Mouse (Mus musculus) hindbrain, embryonic 15.5 days (tissue): ENCODE measurements at regions not wholly inside any gene's neighbourhood (a gene's known extent, or its start where the extent isn't known, plus 50 kb on each side); places are given as distances from the start of the nearest gene placed in this dataset. TPM values are rescaled to one million over a fixed set of nuclear protein-coding genes. Genes with fewer than 3 reads are reported as not detected.
"Not testable (repeated sequence)": the region's sequence is repeated elsewhere in the genome, so short reads cannot be mapped to it uniquely, and the experiment has no call there.

ENCODE experiments used
- ATAC-seq: fragments of 200-750 bp; cut with Nextera tagmentation; 2 replicates; pipeline ENCODE4 v1.8.0; 2017; ENCODE audit warnings: low read depth, moderate number of reproducible peaks, moderate TSS enrichment; ENCODE audit not compliant: low FRiP score
- H3K27ac ChIP-seq: fragments of 300-500 bp; sonication (generic); replicated peaks from 2 replicates; pipeline ENCODE4 v1.5.1; 2015; ENCODE audit warnings: mild to moderate bottlenecking, inconsistent platforms
- H3K27me3 ChIP-seq: fragments of 300-500 bp; sonication (generic); 2 replicates; pipeline ENCODE4 v1.6.1; 2015; ENCODE audit warnings: control low read depth, inconsistent platforms
- H3K36me3 ChIP-seq: fragments of 300-500 bp; sonication (generic); 2 replicates; pipeline ENCODE4 v1.6.1; 2015; ENCODE audit warnings: control low read depth, inconsistent platforms
- H3K4me1 ChIP-seq: fragments of 300-500 bp; sonication (generic); replicated peaks from 2 replicates; pipeline ENCODE4 v1.6.1; 2015; ENCODE audit warnings: control low read depth, inconsistent platforms
- H3K4me2 ChIP-seq: fragments of 300-500 bp; sonication (generic); 2 replicates; pipeline ENCODE4 v1.6.1; 2015; ENCODE audit warnings: moderate library complexity, mild to moderate bottlenecking, inconsistent platforms
- H3K4me3 ChIP-seq: fragments of 300-500 bp; sonication (generic); 2 replicates; pipeline ENCODE4 v1.5.1; 2015; ENCODE audit warnings: mild to moderate bottlenecking, inconsistent platforms
- H3K9ac ChIP-seq: fragments of 300-500 bp; sonication (generic); 2 replicates; pipeline ENCODE4 v1.6.1; 2015; ENCODE audit warnings: inconsistent platforms
- H3K9me3 ChIP-seq: fragments of 300-500 bp; sonication (generic); 2 replicates; pipeline ENCODE4 v1.6.1; 2016; ENCODE audit warnings: control low read depth, inconsistent platforms
- WGBS: fragments of 180-500 bp; shearing (Covaris S2); methylation state at CpG from one replicate; pipeline ENCODE4 v1.1.7; 2015; 5-methylcytosine and 5-hydroxymethylcytosine counted together
- microRNA-seq: library from miRNA; unstranded; fragments of <30 nt; microRNA quantifications from one replicate; pipeline ENCODE4, GENCODE M21; 2016

DNA sequence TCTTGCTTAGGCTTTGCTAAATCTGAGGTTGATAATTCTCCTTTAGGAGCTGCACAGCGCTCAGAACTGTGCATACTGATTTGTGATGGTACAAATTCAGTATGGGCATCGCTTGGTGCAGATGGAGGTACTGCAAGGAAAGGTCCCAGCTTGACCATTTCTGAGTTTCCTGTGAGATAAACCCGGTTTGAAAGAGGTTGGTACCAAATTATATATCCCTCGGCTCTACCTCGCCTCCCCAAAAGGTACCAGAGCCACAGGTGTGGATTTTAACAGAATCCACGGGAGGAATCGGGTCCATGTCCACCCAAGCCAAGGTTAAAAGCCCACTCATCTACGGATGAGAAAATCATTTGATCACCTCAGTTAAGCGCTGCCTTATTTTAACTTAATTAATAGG lies 172.5 kb upstream of the Zfp808 start:
- not testable (repeated sequence) for H3K27ac ChIP-seq, H3K4me1 ChIP-seq, H3K9me3 ChIP-seq, H3K4me3 ChIP-seq, H3K36me3 ChIP-seq, H3K9ac ChIP-seq, ATAC-seq, H3K4me2 ChIP-seq, H3K27me3 ChIP-seq
- WGBS: 82% methylated on average over 9 of the region's 9 CpGs

DNA sequence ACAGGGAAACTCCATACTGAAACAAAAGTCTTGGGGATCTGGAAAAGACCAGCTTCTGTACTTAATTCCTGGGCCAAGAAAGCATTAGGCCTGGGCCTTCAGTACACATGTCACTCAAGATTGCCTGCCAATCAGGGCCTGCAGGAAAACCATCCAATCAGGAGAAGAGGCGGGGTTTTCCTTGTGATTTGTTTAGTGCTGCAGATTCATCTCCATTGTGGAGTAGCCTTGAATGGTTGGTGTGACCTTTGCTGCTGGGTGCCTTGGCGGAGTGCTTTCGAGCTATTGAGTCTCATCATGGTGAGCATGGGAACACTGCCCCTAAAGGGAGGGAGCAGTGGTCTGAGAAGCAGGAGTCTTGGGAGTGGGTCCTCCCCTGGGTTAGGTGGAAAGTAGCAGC lies 150.8 kb upstream of the Zfp808 start:
- H3K27ac ChIP-seq, H3K27me3 ChIP-seq, H3K4me1 ChIP-seq, H3K36me3 ChIP-seq, H3K4me2 ChIP-seq, ATAC-seq, H3K4me3 ChIP-seq, H3K9me3 ChIP-seq, H3K9ac ChIP-seq: not testable (repeated sequence)
- 89% methylated on average over 3 of the region's 3 CpGs for WGBS

DNA sequence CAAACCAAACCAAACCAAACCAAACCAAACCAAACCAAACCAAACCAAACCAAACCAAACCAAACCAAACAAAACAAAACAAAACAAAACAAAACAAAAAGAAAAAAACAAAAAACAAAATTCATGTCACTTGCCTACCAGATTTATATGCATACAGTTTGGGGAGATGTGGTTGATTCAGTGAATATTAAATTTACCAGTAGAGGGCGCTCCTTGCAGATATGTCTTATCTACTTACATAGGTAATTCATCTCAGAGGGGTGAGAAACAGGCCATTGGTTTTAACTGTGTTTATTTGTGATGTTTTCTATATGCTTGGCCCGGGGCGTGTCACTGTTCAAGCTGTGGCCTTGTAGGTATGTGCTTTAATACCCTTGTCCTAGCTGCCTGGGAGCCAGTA lies 133.2 kb upstream of the Zfp808 start:
- not testable (repeated sequence) for H3K4me3 ChIP-seq, H3K4me1 ChIP-seq, H3K9ac ChIP-seq, H3K36me3 ChIP-seq, H3K27ac ChIP-seq, H3K27me3 ChIP-seq, ATAC-seq, H3K9me3 ChIP-seq, H3K4me2 ChIP-seq
- WGBS: 67% methylated on average over 3 of the region's 3 CpGs

DNA sequence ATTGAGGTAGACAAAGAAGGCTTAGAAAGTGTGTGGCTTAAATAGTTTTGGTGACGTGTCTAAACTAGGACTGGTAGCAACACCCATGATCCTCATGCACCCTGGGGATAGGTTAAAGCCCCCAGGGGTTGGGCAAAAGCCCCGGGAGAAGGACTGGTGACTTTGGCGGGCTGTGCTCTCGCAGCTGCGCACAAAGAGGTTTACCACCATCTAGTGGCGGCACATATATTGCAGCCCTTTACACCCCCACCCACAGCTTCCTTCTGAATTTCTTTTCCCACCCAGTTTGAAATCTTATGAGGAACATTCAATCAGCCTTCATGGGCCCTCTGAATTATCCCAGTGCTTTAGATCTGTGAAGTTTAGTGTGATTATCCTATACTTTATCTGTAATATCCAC lies 130.9 kb upstream of the Zfp808 start:
- not testable (repeated sequence) for H3K4me1 ChIP-seq, H3K27me3 ChIP-seq, H3K36me3 ChIP-seq, H3K4me3 ChIP-seq, H3K4me2 ChIP-seq, H3K9me3 ChIP-seq, H3K9ac ChIP-seq, ATAC-seq, H3K27ac ChIP-seq
- 6% methylated on average over 6 of the region's 6 CpGs for WGBS

DNA sequence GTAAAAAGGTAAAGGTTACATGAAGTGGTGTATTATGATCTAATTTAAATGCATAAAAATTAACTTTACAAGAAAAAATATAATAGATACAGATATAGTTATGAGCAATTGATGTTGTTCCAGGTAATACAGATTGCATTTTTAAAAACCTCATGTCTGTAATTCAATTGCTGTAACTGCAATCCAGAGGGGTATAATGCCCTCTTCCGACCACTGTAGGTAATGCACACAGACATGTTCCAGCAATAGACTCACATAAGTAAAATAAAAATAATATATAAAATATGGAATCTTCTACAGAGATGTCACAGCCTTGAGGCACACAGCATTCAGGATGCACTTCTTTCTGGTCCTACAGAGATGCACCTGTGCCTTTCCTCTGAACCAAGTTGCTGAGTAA lies 122.4 kb upstream of the Zfp808 start:
- not testable (repeated sequence) for H3K27me3 ChIP-seq, ATAC-seq, H3K4me2 ChIP-seq, H3K36me3 ChIP-seq, H3K4me3 ChIP-seq, H3K9me3 ChIP-seq, H3K27ac ChIP-seq, H3K9ac ChIP-seq, H3K4me1 ChIP-seq
- WGBS: 82% methylated on average over 1 of the region's 1 CpGs

DNA sequence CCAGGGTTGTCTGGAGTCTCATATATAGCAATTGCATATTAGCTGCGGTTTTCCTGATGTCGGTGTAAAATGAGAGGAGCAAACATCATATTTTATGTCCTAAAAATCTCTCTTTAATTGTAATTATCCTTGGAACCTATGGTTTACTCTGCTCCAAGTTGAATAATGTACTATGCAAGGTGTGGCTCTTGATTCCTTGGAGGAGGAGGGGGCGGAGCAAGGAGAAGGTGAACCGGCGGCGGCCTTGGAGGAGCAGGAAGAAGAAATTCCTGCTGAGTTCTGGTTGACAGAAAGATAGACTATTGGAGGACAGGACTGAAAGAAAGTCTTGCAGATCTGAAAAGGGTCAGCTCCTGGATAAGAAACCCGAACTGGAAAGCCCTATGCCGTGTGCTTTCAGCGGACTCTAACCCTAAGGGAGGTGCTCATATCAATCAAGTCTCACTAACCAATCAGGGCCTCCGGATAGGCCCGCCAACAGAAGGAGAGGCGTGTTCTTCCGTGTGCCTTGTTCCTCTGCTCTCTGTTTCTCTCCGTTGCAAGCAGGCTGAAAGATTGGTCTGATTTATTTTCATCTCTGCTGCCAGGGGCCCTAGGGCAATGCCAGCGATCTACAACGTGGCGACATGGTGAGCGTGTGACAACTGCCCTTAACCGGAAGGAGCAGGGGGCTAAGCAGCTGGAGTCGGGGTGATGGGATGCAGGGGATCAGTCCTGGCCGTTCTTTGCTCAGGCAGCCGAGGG lies 114.1 kb upstream of the Zfp808 start:
- peak; percentile 94 for ATAC-seq
- WGBS: 3% methylated on average over 22 of the region's 22 CpGs
- H3K9ac ChIP-seq: peak overlapping the region; percentile 72
- H3K4me1 ChIP-seq, H3K36me3 ChIP-seq, H3K9me3 ChIP-seq, H3K27me3 ChIP-seq: not testable (repeated sequence)
- peak overlapping the region; percentile 70 for H3K4me2 ChIP-seq
- H3K4me3 ChIP-seq: peak overlapping the region; percentile 74
- H3K27ac ChIP-seq: peak overlapping the region; percentile 84

DNA sequence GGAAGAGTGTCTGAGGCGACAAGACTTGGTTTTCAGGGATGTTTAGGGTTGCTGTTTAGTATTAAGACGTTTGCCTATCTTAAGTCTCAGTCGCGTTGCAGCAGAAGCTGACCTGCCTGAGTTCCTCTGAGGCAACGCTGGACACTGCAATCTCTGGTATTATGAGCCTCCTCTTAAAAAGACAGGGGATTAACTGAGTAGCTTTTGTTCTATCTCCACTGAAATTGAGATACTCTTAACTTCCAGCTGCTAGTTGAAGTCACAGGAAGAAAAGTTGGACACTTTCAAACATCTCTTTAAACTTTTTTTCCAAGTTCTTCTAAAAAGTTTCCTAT lies 113.6 kb upstream of the Zfp808 start:
- WGBS: under 1% methylated on average over 5 of the region's 5 CpGs
- not testable (repeated sequence) for H3K27me3 ChIP-seq, H3K4me1 ChIP-seq, H3K36me3 ChIP-seq, H3K9me3 ChIP-seq, ATAC-seq
- Histone ChIP-seq H3K4me3 (peak overlapping the region; percentile 74), H3K27ac (peak overlapping the region; percentile 84), H3K4me2 (peak overlapping the region; percentile 70), H3K9ac (peak overlapping the region; percentile 72)

DNA sequence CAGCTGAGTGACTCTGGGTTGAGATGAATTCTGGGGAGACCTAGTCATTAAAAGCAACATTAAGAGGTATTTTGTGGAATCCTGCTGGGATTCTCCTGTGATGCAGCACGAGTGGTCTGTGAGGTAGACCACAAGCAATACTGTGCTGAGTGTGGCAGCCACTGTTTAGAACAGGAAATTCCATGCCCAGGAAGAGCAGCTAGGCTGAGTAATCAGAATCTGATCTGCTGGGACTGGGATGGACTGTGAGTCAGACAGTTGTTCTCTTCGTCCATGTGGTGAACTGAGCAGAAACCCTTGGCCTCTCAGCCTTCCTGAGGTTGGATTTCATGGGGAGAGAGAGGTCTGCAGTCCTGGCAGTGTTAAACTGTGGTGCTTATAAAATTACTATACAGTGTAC lies 92.0 kb upstream of the Zfp808 start:
- H3K4me3 ChIP-seq, H3K27me3 ChIP-seq, H3K4me1 ChIP-seq, H3K9ac ChIP-seq, ATAC-seq, H3K36me3 ChIP-seq, H3K9me3 ChIP-seq, H3K27ac ChIP-seq, H3K4me2 ChIP-seq: not testable (repeated sequence)
- WGBS: 91% methylated on average over 2 of the region's 2 CpGs

DNA sequence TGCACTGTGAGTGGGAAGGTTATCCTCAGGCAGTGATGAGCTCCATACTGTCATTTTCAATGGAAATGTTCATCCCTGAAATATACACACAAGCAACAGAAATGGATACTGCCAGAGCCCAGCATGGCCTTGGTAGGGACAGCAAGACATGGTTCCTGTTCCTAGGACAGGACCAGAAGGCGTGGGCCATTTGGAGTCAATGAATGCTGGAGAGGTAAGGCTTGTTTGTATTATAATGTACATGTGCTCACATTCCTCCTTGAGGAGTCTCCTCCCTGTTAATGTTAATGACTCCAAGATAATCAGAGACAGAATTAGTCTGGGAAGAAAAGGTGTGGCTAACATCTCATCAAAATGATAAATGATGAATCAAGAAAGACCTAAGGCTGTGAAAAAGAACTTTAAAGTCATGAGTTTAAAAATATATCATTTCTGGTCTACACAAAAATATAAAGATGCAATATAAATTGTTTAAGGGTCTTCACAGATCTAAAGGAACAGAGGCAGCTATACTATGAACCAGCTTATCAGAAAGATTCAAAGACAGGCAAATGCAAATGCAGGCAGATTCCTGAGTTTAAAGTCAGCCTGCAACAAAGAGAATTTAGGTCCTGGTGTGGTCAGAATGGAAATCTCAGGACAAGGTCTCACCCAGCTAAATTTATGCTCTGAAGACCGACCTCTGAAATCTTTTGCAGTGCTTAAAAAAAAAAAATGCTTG lies 51.6 kb upstream of the Zfp808 start:
- not testable (repeated sequence) for H3K4me1 ChIP-seq, H3K9ac ChIP-seq, H3K27me3 ChIP-seq, H3K36me3 ChIP-seq, H3K4me2 ChIP-seq, H3K4me3 ChIP-seq, ATAC-seq, H3K9me3 ChIP-seq, H3K27ac ChIP-seq
- WGBS: 65% methylated on average over 2 of the region's 2 CpGs

DNA sequence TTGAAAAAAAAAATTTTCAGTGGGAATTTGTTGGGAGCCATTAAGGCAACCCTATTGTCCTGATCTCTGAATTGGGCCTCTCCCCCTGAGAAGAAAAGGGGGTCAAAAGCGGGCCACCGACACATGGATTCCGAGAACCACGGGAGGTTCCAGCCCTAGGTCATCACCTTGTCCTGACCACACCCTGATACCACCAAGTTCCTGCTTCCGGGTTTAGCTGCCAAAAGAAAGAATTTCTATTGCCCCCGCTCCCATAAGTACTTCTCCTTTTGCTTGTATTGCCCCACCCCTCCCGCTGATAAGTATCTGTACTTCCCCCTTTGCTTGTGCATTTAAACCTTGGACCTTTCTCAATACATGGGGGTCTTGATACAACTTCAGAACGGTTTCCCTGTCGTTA lies 50.8 kb upstream of the Zfp808 start:
- not testable (repeated sequence) for H3K9me3 ChIP-seq, H3K4me3 ChIP-seq, H3K36me3 ChIP-seq, H3K4me2 ChIP-seq, H3K9ac ChIP-seq, ATAC-seq, H3K27ac ChIP-seq, H3K27me3 ChIP-seq, H3K4me1 ChIP-seq
- 93% methylated on average over 9 of the region's 9 CpGs for WGBS

Small RNA genes lying in the stretch of these regions (microRNA-seq; reads per million reads assigned to microRNA genes)
- not detected for gene Gm25649
